Mouse (Mus musculus) gastrocnemius, adult 8-10 months (tissue): ENCODE results near the gene Slc25a54. TPM values are rescaled to one million over a fixed set of nuclear protein-coding genes. Genes with fewer than 3 reads are reported as not detected.

Experiments used
- DNase-seq, 2 experiments: peaks; one replicate each; pipeline ENCODE4 v3.0.0; 2022; ENCODE audit warnings: low spot score in 2 of 2
- total RNA-seq, 4 experiments: library from RNA; stranded (reverse); gene quantifications; 2 replicates each; pipeline ENCODE4 v1.2.4; 2022

Gene Slc25a54
- total RNA-seq = not detected

- no peak for DNase-seq
Observed at GRCm38 (mm10) chr3:109080169-109080568, at the start of gene Slc25a54. Gene Slc25a54 (plus strand): TSS chr3:109080469.

GRCm38 (mm10) chr3:109030817-109031216, 49.5 kb upstream of the Slc25a54 start:
- DNase-seq = peak in 1 of 2 experiments; percentile 22

- no peak for DNase-seq
Observed at GRCm38 (mm10) chr3:109031626-109032025, 48.6 kb upstream of the Slc25a54 start.

- no peak for DNase-seq
Observed at GRCm38 (mm10) chr3:109032306-109032705, 48.0 kb upstream of the Slc25a54 start.

GRCm38 (mm10) chr3:109034411-109034810, 45.9 kb upstream of the Slc25a54 start:
- DNase-seq = no peak

- no peak for DNase-seq
Observed at GRCm38 (mm10) chr3:109040908-109041307, 39.4 kb upstream of the Slc25a54 start.

GRCm38 (mm10) chr3:109043395-109043794, 36.9 kb upstream of the Slc25a54 start:
- DNase-seq = no peak

- DNase-seq = no peak
Observed at GRCm38 (mm10) chr3:109046428-109046827, 33.8 kb upstream of the Slc25a54 start.

- DNase-seq = no peak
Observed at GRCm38 (mm10) chr3:109047707-109048283, 32.5 kb upstream of the Slc25a54 start.

GRCm38 (mm10) chr3:109051056-109051945, 29.0 kb upstream of the Slc25a54 start:
- no peak for DNase-seq

- DNase-seq = no peak
Observed at GRCm38 (mm10) chr3:109051946-109052331, 28.3 kb upstream of the Slc25a54 start.

- DNase-seq = no peak
Observed at GRCm38 (mm10) chr3:109059903-109060302, 20.4 kb upstream of the Slc25a54 start.

- DNase-seq = no peak
Observed at GRCm38 (mm10) chr3:109062391-109062790, 17.9 kb upstream of the Slc25a54 start.

- no peak for DNase-seq
Observed at GRCm38 (mm10) chr3:109062989-109063388, 17.3 kb upstream of the Slc25a54 start.

- DNase-seq = no peak
Observed at GRCm38 (mm10) chr3:109084418-109084817, 4.1 kb downstream of the Slc25a54 start.

GRCm38 (mm10) chr3:109088460-109088859, 8.2 kb downstream of the Slc25a54 start:
- no peak for DNase-seq

GRCm38 (mm10) chr3:109104702-109105101, 24.4 kb downstream of the Slc25a54 start:
- DNase-seq = no peak

- DNase-seq = no peak
Observed at GRCm38 (mm10) chr3:109117136-109117535, 36.9 kb downstream of the Slc25a54 start.

GRCm38 (mm10) chr3:109119562-109119961, 39.3 kb downstream of the Slc25a54 start:
- no peak for DNase-seq

GRCm38 (mm10) chr3:109119973-109120372, 39.7 kb downstream of the Slc25a54 start:
- DNase-seq = no peak

- DNase-seq = peak; percentile 33 to 34
Observed at GRCm38 (mm10) chr3:109122641-109123530, 42.6 kb downstream of the Slc25a54 start, which contains the start of gene Slc25a24. Gene Slc25a24 (plus strand): TSS chr3:109123149.
